Mouse (Mus musculus): Measurements from ENCODE around the gene Safb. TPM values are rescaled to one million over a fixed set of nuclear protein-coding genes. Genes with fewer than 3 reads are reported as not detected.
"Not testable (repeated sequence)": the region's sequence is repeated elsewhere in the genome, so short reads cannot be mapped to it uniquely, and the experiment has no call there.

Safb gene
- polyA plus RNA-seq, 1 experiment from 2014 or later: 104 TPM

GRCm38 (mm10) chr17:56613893-56614292, 29.3 kb downstream of the Safb start:
- not testable (repeated sequence) for H3K27me3 ChIP-seq; ATAC-seq (ENCODE audit: low read depth); H3K9me3 ChIP-seq
- under 1% methylated on average over 26 of the region's 26 CpGs for WGBS
- peak overlapping the region; percentile 90 for H3K4me2 ChIP-seq
- H3K36me3 ChIP-seq: peaks cover 47% of the 10 kb centered on the region
- peak overlapping the region; percentile 91 for H3K27ac ChIP-seq (replicated peaks)
- peak overlapping the region; percentile 90 for H3K9ac ChIP-seq
- peaks cover 34% of the 10 kb centered on the region for H3K4me1 ChIP-seq (replicated peaks)
- peak overlapping the region; percentile 70 for H3K4me3 ChIP-seq

GRCm38 (mm10) chr17:56614391-56615135, 29.9 kb downstream of the Safb start:
- Histone ChIP-seq H3K9ac (peak overlapping the region; percentile 90), H3K27ac (replicated peaks) (no peak overlapping the region), H3K36me3 (peaks cover 54% of the 10 kb centered on the region), H3K4me2 (peak overlapping the region; percentile 90), H3K27me3 (no peaks in the 10 kb centered on the region), H3K4me1 (replicated peaks) (peaks cover 30% of the 10 kb centered on the region), H3K4me3 (peak overlapping the region; percentile 70), H3K9me3 (no peaks in the 10 kb centered on the region)
- WGBS: 33% methylated on average over 14 of the region's 14 CpGs
- no peak for ATAC-seq (ENCODE audit: low read depth)

GRCm38 (mm10) chr17:56615136-56615784, 30.6 kb downstream of the Safb start:
- H3K27me3 ChIP-seq: no peaks in the 10 kb centered on the region
- no peak for ATAC-seq (ENCODE audit: low read depth)
- H3K27ac ChIP-seq (replicated peaks): no peak overlapping the region
- 86% methylated on average over 11 of the region's 11 CpGs for WGBS
- peak overlapping the region; percentile 70 for H3K4me3 ChIP-seq
- H3K4me2 ChIP-seq: peak overlapping the region; percentile 90
- H3K9me3 ChIP-seq: no peaks in the 10 kb centered on the region
- H3K9ac ChIP-seq: peak overlapping the region; percentile 90; the same call in 1 of the 2 replicates
- H3K4me1 ChIP-seq (replicated peaks): peaks cover 27% of the 10 kb centered on the region
- peaks cover 61% of the 10 kb centered on the region for H3K36me3 ChIP-seq

- Histone ChIP-seq H3K27me3 (no peaks in the 10 kb centered on the region), H3K27ac (replicated peaks) (no peak overlapping the region), H3K9ac (no peak overlapping the region), H3K36me3 (peaks cover 66% of the 10 kb centered on the region), H3K4me2 (no peak overlapping the region), H3K9me3 (no peaks in the 10 kb centered on the region), H3K4me1 (replicated peaks) (peaks cover 22% of the 10 kb centered on the region), H3K4me3 (no peak overlapping the region)
- WGBS: 93% methylated on average over 4 of the region's 4 CpGs
- no peak for ATAC-seq (ENCODE audit: low read depth)
Measured at GRCm38 (mm10) chr17:56615792-56616191, 31.2 kb downstream of the Safb start.

- WGBS: 80% methylated on average over 3 of the region's 3 CpGs
- H3K36me3 ChIP-seq: peaks cover 75% of the 10 kb centered on the region
- H3K9ac ChIP-seq: no peak overlapping the region
Measured at GRCm38 (mm10) chr17:56616725-56617124, 32.1 kb downstream of the Safb start.

GRCm38 (mm10) chr17:56617628-56618027, 33.0 kb downstream of the Safb start:
- H3K36me3 ChIP-seq: peaks cover 84% of the 10 kb centered on the region
- H3K4me2 ChIP-seq: no peak overlapping the region
- H3K4me1 ChIP-seq (replicated peaks): peaks cover 15% of the 10 kb centered on the region
- WGBS: 91% methylated on average over 8 of the region's 8 CpGs
- no peaks in the 10 kb centered on the region for H3K27me3 ChIP-seq
- H3K9me3 ChIP-seq: no peaks in the 10 kb centered on the region
- no peak for ATAC-seq (ENCODE audit: low read depth)
- no peak overlapping the region for H3K27ac ChIP-seq (replicated peaks)
- no peak overlapping the region for H3K9ac ChIP-seq
- H3K4me3 ChIP-seq: no peak overlapping the region

More at GRCm38 (mm10) chr17:56616725-56617124, 32.1 kb downstream of the Safb start:
- no peak overlapping the region for H3K4me2 ChIP-seq
- peaks cover 22% of the 10 kb centered on the region for H3K4me1 ChIP-seq (replicated peaks)
- no peaks in the 10 kb centered on the region for H3K27me3 ChIP-seq
- no peak overlapping the region for H3K27ac ChIP-seq (replicated peaks)
- no peak overlapping the region for H3K4me3 ChIP-seq
- no peaks in the 10 kb centered on the region for H3K9me3 ChIP-seq
- ATAC-seq (ENCODE audit: low read depth): no peak

GRCm38 (mm10) chr17:56625495-56625894, 40.9 kb downstream of the Safb start:
- peak overlapping the region; percentile 87 for H3K4me3 ChIP-seq
- ATAC-seq (ENCODE audit: low read depth): no peak
- 84% methylated on average over 3 of the region's 3 CpGs for WGBS

GRCm38 (mm10) chr17:56626260-56626659, 41.6 kb downstream of the Safb start:
- Histone ChIP-seq H3K4me1 (replicated peaks) (peaks cover 27% of the 10 kb centered on the region), H3K27me3 (0 out of 2 replicates have a peak, but pooled peaks cover 3% of the 10 kb centered on the region), H3K4me3 (peak overlapping the region; percentile 87), H3K9ac (peak overlapping the region; percentile 86), H3K9me3 (no peaks in the 10 kb centered on the region), H3K36me3 (peaks cover 34% of the 10 kb centered on the region), H3K27ac (replicated peaks) (peak overlapping the region; percentile 73), H3K4me2 (peak overlapping the region; percentile 93)
- WGBS: 2% methylated on average over 32 of the region's 32 CpGs
- ATAC-seq (ENCODE audit: low read depth): no peak; the same call in 1 of the 2 replicates

More at GRCm38 (mm10) chr17:56625495-56625894, 40.9 kb downstream of the Safb start:
- H3K4me2 ChIP-seq: peak overlapping the region; percentile 93
- H3K27ac ChIP-seq (replicated peaks): no peak overlapping the region
- H3K27me3 ChIP-seq: 0 out of 2 replicates have a peak, but pooled peaks cover 3% of the 10 kb centered on the region
- H3K36me3 ChIP-seq: peaks cover 41% of the 10 kb centered on the region
- no peaks in the 10 kb centered on the region for H3K9me3 ChIP-seq
- H3K4me1 ChIP-seq (replicated peaks): peaks cover 27% of the 10 kb centered on the region
- no peak overlapping the region for H3K9ac ChIP-seq

GRCm38 (mm10) chr17:56626754-56627470, 42.3 kb downstream of the Safb start, which contains the start of gene Lonp1:
Gene Lonp1 (minus strand): TSS chr17:56626887.
- Histone ChIP-seq H3K36me3 (peaks cover 27% of the 10 kb centered on the region), H3K4me1 (replicated peaks) (peaks cover 27% of the 10 kb centered on the region), H3K27me3 (0 out of 2 replicates have a peak, but pooled peaks cover 3% of the 10 kb centered on the region), H3K9ac (peak within 1 kb of the TSS; percentile 86), H3K4me3 (peak within 1 kb of the TSS; percentile 87), H3K27ac (replicated peaks) (peak within 1 kb of the TSS; percentile 80), H3K4me2 (peak within 1 kb of the TSS; percentile 93), H3K9me3 (no peaks in the 10 kb centered on the region)
- WGBS: under 1% methylated on average over 51 of the region's 51 CpGs
- ATAC-seq (ENCODE audit: low read depth): peak; percentile 92

GRCm38 (mm10) chr17:56627530-56628277, 43.1 kb downstream of the Safb start, which contains the start of gene Catsperd:
Gene Catsperd (plus strand): TSS chr17:56628143.
- H3K4me3 ChIP-seq: peak within 1 kb of the TSS; percentile 87
- peak within 1 kb of the TSS; percentile 60 for H3K9ac ChIP-seq
- H3K4me1 ChIP-seq (replicated peaks): peaks cover 27% of the 10 kb centered on the region
- 12% methylated on average over 26 of the region's 26 CpGs for WGBS
- H3K36me3 ChIP-seq: peaks cover 19% of the 10 kb centered on the region
- ATAC-seq (ENCODE audit: low read depth): peak; percentile 51
- 0 out of 2 replicates have a peak, but pooled peaks cover 3% of the 10 kb centered on the region for H3K27me3 ChIP-seq
- H3K4me2 ChIP-seq: peak within 1 kb of the TSS; percentile 93
- H3K9me3 ChIP-seq: no peaks in the 10 kb centered on the region
- H3K27ac ChIP-seq (replicated peaks): peak within 1 kb of the TSS; percentile 80
